Mouse (Mus musculus): ENCODE data around the gene Rnf220.

The Rnf220 gene

DNA sequence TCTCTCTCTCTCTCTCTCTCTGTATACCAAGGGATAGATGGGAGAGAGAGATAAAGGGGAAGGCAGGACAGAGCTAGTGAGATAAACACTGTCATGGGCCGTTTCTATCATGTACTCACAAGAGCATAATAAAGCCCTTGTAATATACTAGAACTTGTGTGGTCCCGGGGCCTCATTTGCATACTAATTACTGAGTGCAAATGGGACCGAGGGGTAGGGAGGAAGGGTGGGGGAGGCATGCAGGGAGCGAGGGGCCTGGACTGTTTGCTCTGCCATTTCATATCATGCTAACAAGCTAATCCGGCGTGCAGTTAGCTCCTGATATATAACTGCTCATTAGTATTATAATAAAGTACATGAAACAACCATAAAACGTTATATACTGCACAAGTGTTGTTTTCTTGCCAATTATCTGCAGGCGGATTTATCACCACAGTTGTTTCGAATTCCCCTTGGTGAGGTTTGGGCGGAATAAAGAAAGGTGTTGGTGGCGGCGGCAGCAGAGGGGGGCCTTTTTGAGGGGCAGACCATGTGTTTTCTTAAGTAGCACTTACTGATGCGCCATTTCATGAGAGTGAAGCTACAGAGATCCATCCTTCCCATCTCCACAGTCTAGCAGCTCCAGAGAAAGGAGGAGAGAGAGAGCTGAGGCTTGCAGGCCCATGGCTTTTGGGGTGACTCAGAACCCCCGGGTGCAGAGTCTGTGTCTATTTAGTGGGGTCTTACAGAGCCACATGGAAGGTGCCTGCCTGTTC lies 116.9 kb downstream of the Rnf220 start:
- DNase-seq (ENCODE audit: low read depth): no peak

DNA sequence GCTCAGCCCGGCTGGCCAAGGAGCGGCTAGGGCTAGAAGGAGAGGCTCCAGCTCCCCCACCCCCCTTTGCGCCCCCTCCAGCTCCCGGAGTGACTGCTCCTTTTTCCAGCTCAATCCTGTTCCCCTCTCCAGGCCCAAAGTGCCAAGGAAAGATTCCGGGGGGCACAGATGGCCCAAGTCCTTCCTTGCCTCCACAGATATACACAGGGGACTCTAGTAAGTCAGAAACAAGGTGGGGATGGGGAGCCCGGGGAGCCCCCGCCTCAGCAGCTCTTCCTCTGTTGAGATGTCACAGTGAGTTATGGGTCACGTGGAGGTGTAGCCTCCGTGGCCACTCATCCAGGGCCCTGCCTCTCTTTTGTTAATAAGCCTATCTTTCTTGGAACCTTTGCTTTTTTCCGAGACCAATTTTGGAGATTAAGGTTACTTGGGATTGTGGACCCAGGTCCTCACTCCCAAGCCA lies 122.7 kb downstream of the Rnf220 start:
- no peak for DNase-seq (ENCODE audit: low read depth)

DNA sequence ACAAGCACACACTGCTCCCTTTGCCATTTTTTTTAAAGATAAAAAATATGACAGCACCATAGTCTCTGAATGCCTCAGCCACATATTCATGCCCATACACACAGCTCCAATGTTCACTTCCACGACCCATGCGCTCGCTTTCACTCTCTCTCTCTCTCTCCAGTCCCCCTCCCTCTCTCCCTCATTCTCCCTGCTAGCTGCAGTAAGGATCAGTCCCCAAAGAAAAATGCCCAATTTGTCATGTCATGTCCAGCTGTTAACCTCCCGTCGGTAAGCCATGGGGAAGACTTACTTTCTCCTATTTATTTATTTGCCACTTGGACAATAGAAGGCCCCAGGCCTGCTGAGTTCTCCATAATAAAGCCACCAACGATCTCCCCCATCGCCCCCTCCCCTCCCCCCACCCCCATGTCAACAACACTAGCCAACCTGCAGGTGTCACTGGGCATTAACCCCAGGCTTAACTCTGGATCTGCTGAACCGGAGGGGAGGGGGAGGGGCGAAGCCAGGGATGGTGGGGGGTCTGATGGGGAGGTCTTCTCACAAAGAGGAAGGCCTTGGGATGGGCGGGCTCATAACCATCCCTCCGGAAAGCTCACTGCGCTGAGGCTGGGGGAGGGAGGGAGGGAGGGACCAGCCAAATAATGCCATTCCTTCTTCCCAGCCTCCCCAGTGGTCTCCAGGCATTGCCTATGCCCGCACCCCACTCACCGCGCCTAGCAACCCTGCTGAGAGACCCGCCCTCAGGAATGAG lies 123.4 kb downstream of the Rnf220 start:
- no peak for DNase-seq (ENCODE audit: low read depth)

DNA sequence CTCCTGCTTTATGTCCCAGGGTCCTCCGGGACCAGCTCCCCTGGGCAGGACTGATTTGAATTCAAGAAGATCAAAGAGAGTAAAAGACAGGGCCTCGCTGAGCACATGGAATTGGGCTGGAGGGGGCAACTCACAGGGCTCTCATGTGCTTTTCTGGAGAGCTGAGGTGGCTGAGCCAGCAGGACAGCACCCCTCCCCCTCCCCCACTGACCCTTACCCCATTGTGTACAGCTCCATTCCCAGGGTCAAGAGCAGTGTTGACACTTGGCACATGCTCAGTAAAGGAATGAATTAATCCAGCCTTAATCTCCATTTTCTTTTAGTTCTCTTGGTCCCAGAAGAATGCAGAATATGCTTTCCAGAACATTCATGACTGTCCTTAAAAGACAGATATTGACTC lies 125.0 kb downstream of the Rnf220 start:
- DNase-seq (ENCODE audit: low read depth): no peak

DNA sequence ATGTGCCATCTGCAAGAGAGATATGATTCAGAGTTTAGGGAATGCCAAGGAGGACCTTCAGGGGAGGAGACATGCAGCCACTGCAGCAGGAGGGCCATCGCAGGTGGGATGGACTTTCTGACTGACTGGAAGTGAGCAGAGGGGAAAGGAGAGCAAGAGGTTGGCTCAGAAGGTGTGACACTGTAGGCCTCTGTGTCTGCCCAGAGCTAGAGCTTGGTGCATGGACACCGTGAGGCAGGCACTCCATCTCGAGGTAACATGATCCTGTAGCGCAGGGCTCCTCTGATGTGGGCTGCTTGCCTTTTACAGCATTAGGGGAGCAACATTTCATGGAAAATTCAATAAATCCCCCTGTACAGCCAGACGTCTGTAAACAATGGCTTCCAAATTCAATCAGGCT lies 126.5 kb downstream of the Rnf220 start:
- no peak for DNase-seq (ENCODE audit: low read depth)

DNA sequence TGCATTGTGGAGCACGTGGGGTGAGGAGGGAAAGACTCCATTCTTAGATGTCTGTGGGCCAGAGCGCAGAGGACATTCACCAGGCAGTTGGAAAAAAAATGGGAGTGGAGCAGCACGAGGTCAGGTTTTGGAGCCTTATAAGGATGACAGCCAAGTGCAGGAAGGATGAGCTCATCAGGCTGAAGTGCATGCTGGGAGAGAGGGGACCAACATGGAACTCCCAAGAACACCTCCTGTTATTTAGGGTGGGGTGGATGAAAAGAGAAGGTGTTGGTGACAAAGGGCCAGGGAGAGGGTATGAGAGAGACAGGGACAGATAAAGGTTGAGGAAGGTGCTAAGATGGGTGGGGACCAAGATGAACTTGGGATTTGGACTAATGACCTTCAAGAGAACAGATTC lies 127.3 kb downstream of the Rnf220 start:
- no peak for DNase-seq (ENCODE audit: low read depth)

DNA sequence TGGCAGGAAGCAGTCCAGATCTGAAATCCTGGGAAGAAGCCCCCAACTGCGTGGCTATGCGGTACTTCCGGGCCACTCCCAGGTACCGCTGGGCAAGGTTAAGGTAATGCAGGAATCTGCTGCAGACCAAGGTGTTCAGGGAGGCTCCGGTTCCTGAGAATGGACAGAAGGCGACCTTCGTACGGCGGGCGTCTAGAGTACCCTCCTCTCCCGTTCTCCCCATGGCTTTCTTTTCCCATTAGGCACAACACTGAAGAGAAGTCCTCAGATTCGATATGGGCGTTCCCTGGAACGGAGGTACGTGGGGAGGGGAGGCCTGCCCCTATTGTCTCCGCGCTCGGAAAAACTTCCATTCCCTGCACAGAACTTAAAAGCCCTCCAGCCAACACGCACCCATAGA lies 129.5 kb downstream of the Rnf220 start:
- DNase-seq (ENCODE audit: low read depth): no peak

DNA sequence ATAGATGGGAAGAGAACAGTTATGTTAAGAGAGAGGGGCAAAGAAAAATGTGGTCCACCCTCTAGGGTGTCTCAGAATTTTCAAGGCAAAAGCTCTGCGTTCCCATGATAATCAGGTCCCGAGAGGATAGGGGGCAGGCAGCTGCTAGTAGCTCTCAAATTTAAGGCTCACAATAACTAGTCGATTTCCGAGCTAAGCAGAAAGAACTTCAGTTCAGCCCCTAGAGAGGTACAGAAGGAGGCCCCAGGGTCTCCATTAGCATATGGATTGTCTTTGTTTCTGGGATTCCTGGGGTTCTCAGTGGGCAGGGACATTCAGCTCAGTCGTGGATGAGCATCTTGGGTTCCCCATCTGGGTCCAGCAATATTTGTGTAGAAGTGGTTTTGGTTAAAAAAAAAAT lies 134.8 kb downstream of the Rnf220 start:
- DNase-seq (ENCODE audit: low read depth): no peak

DNA sequence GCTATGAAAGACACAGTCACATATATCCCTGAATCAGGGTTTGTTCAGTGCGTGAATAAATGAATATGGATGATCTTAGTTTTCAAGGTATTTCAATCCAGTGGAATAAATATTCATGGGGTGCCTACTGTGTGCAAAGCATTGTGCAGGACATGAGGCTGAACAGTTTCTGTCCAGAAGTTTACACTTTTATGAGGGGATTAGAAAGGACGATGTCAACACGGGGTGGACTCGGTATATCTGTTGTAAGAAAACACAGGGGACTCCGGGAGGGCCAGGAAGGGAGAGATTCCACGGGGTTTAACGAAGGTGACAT lies 135.3 kb downstream of the Rnf220 start:
- DNase-seq (ENCODE audit: low read depth): no peak

DNA sequence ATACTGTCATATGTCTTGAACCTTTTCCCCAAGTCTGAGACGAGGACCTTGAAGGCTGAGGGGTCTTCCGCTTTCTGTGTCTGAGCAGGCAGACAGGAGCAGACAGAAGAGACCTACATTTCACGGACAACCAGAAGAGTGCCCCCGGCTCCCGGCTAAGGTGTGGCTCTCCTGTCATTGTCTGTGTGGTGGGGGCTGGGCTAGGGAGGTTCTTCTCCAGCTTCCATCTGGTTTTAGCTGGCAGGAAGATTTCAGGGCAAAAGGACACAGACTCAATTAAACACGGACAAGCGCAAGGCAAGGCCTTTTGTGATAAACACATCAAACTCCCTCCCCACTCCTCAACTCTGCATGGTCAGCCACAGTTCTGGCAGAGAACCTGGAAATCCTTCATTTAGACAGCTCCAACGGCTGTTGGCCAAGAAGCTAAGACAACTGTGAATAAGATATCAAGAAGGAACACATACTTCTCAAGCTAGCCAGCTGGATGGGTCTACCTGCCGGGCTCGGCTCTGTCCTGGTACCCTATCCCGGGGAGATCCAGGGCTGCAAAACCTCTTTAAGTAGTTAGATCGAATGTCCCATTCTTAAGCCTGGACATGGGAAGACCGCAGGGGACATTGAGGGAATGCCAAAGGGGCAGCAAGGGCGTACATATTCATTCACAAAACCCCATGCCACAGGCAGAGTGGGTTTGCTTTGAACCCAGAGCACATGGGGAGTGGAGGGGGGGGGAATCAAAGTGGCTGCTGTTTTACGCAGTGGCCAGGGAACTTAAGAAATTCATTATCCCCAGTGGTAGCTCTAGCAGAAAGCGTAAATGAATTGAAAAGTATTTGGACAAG lies 135.9 kb downstream of the Rnf220 start:
- DNase-seq (ENCODE audit: low read depth): peak; percentile 11

DNA sequence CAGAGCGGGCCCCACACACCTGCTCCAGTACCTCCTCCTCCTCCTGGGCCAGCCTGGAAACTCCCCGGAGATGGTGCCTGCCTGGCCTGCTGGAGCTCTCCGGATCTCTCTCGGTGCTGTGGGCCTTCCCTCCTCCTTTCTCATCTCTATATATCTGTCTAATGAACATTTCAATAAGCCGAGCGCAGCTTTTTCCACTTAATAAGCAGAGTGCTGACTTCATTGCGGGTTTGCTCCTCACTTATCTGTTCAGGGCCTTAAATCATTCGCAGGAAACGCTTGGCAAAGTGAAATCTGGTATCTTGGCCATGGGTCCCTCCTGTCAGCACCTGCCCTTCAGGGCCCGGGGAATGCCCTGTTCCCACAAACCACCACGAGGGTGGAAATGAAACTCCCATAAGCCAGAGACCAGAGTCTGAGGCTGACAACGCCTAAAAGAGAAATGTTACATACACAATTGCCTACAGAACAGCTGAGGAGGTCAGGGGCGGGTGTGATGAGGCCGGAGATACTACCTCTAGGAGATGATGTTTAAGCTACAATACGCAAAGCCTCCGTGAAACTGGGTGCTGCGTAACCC lies 137.0 kb downstream of the Rnf220 start:
- DNase-seq (ENCODE audit: low read depth): no peak

DNA sequence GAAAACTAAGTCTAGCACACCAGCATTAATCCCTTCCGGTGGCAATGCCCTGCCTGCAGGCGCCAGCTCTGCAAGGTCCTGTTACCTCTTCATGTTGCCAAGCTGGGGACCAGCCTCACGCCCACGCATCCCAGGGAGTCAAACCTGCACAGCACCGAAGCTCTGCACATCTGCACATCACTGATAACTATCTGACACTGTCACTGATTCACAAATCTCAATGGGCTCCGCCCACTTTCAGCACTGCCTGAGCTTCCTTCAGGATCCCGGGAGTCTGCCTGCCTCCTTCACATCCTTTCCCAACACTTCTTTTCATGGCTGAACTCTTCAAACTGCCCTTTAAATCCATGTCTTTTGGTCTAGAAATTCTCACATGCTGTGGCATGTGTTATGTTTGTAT lies 138.9 kb downstream of the Rnf220 start:
- DNase-seq (ENCODE audit: low read depth): no peak

DNA sequence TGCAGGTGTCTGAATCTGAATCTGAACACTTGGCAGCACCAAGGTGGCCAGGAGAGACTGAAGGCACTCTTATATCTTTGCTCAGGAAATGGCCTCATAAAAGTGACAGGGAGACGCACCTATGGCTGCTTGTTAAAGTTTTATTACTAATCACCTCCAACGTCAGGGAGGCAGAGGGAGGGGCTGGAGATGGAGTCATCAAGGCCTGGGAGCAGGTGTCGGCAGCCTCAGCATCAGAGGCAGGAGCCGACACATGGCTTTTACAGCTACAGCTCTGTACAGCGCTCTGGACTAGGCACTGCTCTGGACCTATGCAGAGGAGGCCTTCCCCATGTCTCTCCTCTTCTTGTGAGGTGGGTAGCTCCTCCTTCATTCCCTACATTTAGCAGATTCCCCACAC lies 139.7 kb downstream of the Rnf220 start:
- no peak for DNase-seq (ENCODE audit: low read depth)

DNA sequence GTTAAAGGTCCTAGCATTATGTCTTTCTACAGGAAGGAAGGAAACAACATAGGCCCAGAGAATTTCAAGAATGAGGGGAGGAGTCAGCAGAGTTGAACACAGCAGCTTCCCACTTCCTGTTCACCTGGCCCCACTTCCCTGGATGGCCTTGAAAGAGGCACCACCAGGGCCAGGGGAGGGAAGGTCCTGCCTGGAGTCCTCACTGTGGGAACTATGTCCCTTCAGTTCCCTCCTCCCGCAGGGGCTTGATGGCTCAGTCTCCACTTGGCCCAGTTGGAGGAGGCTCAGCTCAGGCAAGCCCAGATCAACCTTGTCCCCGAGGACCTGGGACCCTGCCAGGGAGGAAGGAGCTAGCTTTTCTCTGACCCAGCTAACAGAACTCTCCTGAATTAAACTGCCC lies 140.6 kb downstream of the Rnf220 start:
- DNase-seq (ENCODE audit: low read depth): no peak

DNA sequence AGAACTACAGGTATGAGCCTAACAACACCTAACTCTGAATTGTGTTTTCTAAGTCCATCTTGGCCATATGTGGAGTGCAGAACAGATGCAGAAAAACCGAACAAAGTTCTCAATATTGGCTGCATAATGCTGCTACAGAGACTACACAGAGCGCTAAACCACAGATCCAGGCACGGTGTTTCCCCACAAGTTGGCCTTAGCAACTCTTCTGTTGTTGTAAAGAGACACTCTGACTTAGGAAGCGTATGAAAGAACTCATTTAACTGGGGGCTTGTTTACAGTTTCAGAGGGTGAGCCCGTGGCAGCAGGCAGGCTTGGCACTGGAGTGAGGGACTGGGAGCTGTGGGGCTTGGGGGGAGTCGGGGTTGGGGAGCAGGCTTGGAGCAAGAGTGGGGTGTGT lies 142.2 kb downstream of the Rnf220 start:
- no peak for DNase-seq (ENCODE audit: low read depth)

DNA sequence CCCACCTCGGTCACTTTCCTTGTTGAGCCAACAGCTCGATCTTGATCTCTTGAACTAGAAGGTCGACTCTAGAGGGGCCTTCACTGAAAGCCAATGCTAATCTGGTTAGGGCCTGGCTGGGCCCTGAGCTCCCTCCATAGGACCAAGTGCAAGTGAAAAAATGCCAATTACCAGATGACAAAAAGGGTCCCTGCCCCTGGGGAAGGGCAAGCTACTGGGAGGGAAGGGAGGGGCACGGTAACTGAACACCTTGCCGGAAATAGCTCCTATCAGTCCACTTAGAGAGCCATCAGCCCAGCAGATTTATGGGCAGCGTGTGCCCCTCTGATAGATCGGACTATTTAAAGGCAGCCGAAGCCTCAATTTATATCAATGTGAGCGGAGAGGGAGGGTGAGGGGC lies 143.9 kb downstream of the Rnf220 start:
- no peak for DNase-seq (ENCODE audit: low read depth)

DNA sequence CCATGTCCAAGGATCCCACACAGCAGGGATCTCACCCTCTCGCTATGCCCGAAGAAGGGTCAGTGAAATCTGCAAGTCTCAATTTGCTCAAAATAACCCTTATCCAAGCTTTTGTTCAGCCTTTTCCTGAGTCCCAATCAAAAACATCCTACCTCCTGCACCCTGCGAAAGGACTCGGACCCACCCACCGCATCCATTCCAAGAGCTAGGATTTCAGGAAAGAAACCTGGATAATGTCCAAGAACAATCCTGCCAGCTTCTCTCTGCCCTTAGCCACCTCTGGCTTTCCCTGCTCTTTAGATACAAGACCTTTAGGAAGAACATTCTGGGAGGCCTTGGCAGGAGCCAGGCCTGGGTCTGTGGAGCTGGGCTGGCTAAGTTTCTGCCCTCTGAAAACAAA lies 144.8 kb downstream of the Rnf220 start:
- DNase-seq (ENCODE audit: low read depth): no peak

DNA sequence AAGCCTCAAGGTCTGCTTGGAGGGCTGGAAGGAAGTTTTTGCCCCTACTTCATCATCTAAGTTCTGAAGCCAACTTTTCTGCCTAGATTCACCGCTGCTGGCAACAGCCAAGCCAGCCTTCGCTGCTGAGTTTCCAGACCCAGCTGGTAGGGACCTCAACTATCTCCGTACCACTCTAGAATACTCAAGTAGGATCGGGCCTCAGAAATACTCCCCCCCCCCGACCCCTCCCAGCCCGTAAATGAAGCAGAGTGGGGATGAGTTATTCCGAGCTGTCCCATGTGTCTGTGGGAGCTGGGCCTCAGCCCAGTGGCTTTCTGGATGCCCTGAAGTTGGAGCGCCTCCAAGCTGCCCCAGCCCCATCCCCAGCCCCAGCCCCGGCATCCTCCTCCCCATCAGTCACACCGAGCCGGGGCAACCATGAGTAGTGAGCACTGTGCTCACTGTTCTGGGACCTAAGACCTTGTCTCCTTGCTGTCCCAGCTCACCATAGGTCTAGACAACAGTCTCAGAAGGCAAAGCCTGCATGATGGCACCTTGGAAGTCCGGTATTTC lies 146.6 kb downstream of the Rnf220 start:
- no peak for DNase-seq (ENCODE audit: low read depth)

DNA sequence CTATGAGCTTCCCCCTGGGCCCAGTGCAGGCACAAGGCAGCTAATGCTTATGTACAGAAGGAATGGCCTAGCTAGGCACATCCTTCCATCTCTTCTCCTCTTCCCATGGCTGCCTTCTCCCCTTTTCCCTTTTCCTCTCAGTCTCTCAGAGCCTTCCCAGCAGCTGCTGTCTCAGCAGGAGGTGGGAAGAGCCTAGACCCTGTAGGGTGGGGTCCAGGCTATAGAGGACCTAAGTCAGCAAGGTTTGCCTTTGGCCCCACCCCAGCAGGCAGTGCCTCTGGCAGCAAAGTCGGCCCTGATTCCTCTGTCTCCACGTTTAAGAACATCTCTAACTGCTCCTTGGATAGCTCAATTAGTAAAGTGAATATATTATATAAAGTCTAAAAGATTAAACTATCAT lies 147.5 kb downstream of the Rnf220 start:
- no peak for DNase-seq (ENCODE audit: low read depth)

DNA sequence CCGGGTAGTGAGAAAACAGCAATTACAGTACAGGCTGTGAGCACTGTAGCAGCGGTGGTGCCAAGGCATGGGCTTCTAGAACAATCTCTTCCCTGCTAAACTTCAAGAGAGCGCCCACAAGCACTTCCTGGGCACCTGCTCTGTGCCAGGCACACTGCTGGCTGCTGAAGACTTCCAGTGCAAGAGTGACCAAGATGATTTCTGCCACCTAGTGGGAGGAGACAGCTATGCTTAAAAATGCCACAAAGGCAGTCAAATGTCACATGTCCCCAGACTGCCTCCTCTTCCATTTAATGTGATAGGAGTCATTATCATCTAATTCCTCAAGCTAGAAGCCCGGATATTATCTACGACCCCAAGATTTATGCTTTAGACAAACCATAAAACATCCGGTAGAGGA lies 150.8 kb downstream of the Rnf220 start:
- peak; percentile 48 for DNase-seq (ENCODE audit: low read depth)

DNA sequence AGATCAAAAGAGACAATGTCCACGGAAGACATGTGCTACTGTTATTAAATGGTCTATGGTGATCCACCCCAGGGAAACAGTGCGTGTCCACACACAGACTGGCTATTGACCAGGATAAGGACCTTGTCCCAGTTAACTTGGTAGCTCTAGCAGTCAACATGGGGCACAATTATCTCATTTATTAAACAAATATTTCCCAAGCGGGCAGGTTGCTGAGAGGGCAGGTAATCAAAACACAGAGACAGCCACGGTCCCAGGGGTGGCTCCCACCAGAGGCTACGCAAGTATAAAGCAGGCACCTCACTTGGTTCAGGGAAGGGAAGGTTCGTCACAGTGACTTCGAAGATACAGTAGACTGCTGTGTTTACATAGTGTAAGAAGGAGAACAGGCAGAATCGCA lies 153.5 kb downstream of the Rnf220 start:
- no peak for DNase-seq (ENCODE audit: low read depth)

DNA sequence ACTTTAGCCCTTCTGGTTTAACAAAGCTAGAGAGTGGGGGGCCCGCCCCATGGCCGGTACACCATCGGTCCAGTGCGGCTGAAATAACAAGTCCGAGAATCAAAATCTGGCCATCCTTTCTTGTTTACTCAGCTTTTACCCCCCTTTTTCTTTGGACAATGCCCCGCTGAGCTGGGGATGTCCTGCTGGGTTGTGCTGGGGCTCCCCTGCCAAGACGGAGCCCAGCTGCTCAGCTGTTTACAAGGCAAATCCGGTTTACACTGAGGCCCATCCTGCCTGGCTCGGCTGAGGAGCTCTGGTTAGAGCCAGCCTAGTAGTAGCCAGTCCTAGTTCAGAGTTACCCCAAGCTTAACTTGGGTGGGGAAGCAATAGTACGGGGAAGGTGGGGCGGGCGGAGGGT lies 154.1 kb downstream of the Rnf220 start:
- DNase-seq (ENCODE audit: low read depth): no peak

All from NIH3T3 (cell line).